Mouse (Mus musculus): ENCODE measurements around the gene Xbp1.

DNA sequence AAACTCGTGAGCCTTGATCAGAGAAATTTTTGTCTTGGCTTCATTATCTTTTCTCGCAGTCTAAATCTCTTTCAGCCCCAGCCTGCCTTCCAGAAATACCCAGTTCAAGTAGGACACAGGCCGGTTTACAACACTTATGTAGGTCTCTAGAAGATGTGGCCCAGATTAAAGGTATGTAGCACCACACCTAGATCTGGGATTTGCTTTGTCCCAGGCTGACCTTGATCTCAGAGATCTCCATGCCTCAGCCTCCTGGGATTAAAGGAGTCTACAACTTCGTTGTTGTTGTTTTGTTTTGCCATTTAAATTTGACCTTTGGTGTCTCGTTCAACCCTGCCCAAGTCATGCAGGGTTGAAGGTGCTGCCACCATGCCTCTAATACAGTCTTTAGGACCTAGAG, 24.6 kb upstream of the Xbp1 start:
- TF ChIP-seq CTCF (IDR thresholded peaks at IDR 0.05; ENCODE audit: insufficient read depth, low read length) (no peak), POLR2A (IDR thresholded peaks at IDR 0.05; ENCODE audit: borderline replicate concordance, extremely low read depth, low read depth, low read length) (no peak)
